Mouse (Mus musculus) forebrain, embryonic 15.5 days (tissue): ENCODE results near the gene Nts. TPM values are rescaled to one million over a fixed set of nuclear protein-coding genes. Genes with fewer than 3 reads are reported as not detected.

Source experiments
- ATAC-seq: fragments of 200-750 bp; cut with Nextera tagmentation; replicated peaks from 2 replicates; pipeline ENCODE4 v1.8.0; 2017; ENCODE audit warnings: mild to moderate bottlenecking, moderate TSS enrichment, moderate library complexity
- H3K27ac ChIP-seq: fragments of 300-500 bp; sonication (generic); replicated peaks from 2 replicates; pipeline ENCODE4 v1.5.1; 2015; ENCODE audit warnings: mild to moderate bottlenecking, inconsistent platforms
- H3K27me3 ChIP-seq: fragments of 300-500 bp; sonication (generic); 2 replicates; pipeline ENCODE4 v1.6.1; 2015; ENCODE audit warnings: inconsistent platforms
- H3K36me3 ChIP-seq: fragments of 300-500 bp; sonication (generic); 2 replicates; pipeline ENCODE4 v1.6.1; 2015; ENCODE audit warnings: mild to moderate bottlenecking, inconsistent platforms
- H3K4me1 ChIP-seq: fragments of 300-500 bp; sonication (generic); 2 replicates; pipeline ENCODE4 v1.6.1; 2015; ENCODE audit warnings: inconsistent platforms
- H3K4me2 ChIP-seq: fragments of 300-500 bp; sonication (generic); replicated peaks from 2 replicates; pipeline ENCODE4 v1.6.1; 2015; ENCODE audit warnings: mild to moderate bottlenecking, inconsistent platforms
- H3K4me3 ChIP-seq: fragments of 300-500 bp; sonication (generic); 2 replicates; pipeline ENCODE4 v1.5.1; 2015; ENCODE audit warnings: mild to moderate bottlenecking, inconsistent platforms
- H3K9ac ChIP-seq: fragments of 300-500 bp; sonication (generic); replicated peaks from 2 replicates; pipeline ENCODE4 v1.6.1; 2015; ENCODE audit warnings: mild to moderate bottlenecking, inconsistent platforms
- H3K9me3 ChIP-seq: fragments of 300-500 bp; sonication (generic); 2 replicates; pipeline ENCODE4 v1.6.1; 2016; ENCODE audit warnings: inconsistent platforms
- WGBS: fragments of 180-500 bp; shearing (Covaris S2); methylation state at CpG from one replicate; pipeline ENCODE4 v1.1.7; 2015; ENCODE audit warnings: mixed read lengths; 5-methylcytosine and 5-hydroxymethylcytosine counted together
- polyA plus RNA-seq: library from polyadenylated mRNA; unstranded; fragments of >200 nt; fragmentation: Nextera tagmentation; extraction: Ambion mirVana; gene quantifications from 2 replicates; pipeline ENCODE4 v1.2.1, GENCODE M21; 2015

Nts gene
- 22.6 and 27.1 TPM in 2 replicates for polyA plus RNA-seq

GRCm38 (mm10) chr10:102490386-102490785 lies at the start of gene Nts:
TSS of gene Nts (minus strand) at chr10:102490486.
- no peaks in the 10 kb centered on the region for H3K27me3 ChIP-seq
- no peaks in the 10 kb centered on the region for H3K4me1 ChIP-seq
- no peak within 1 kb of the TSS for H3K27ac ChIP-seq
- no peaks in the 10 kb centered on the region for H3K9me3 ChIP-seq
- WGBS, result 30% methylated on average over 3 of the region's 3 CpGs
- H3K4me2 ChIP-seq, result no peak within 1 kb of the TSS
- no peak within 1 kb of the TSS for H3K4me3 ChIP-seq
- no peak within 1 kb of the TSS for H3K9ac ChIP-seq
- no peaks in the 10 kb centered on the region for H3K36me3 ChIP-seq
- no peak for ATAC-seq

DNA sequence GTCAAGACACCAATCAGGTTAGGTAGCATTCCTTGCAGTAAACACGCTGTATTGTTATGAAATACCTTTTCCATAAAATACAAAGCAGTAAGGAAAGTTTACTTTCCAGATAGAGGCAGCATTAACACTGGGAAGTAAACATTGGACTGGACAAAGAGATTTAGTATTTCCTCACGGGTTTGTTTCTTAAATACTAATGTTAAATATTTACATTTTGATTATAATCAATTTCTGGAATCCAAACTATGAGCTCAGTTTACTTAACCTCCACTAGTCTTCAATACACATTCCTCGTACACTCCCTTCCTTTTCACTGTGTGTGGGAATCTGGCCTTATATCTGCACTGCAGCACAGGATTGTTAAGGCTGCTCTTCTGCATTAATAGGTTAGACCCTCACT lies 37.6 kb upstream of the Nts start:
- Histone ChIP-seq H3K27ac (no peak overlapping the region), H3K4me3 (no peak overlapping the region), H3K4me2 (no peak overlapping the region), H3K9me3 (no peaks in the 10 kb centered on the region), H3K36me3 (no peaks in the 10 kb centered on the region), H3K9ac (no peak overlapping the region), H3K27me3 (no peaks in the 10 kb centered on the region), H3K4me1 (no peaks in the 10 kb centered on the region)
- WGBS, result 85% methylated on average over 3 of the region's 3 CpGs
- ATAC-seq, result no peak

- H3K36me3 ChIP-seq, result no peaks in the 10 kb centered on the region
- no peaks in the 10 kb centered on the region for H3K9me3 ChIP-seq
- H3K4me3 ChIP-seq, result no peak overlapping the region
- no peaks in the 10 kb centered on the region for H3K27me3 ChIP-seq
- H3K4me1 ChIP-seq, result peaks cover 7% of the 10 kb centered on the region; the same call in 1 of the 2 replicates
- no peak overlapping the region for H3K9ac ChIP-seq
- H3K4me2 ChIP-seq, result no peak overlapping the region
- no peak for ATAC-seq
- 26% methylated on average over 1 of the region's 1 CpGs for WGBS
- no peak overlapping the region for H3K27ac ChIP-seq
Observed at GRCm38 (mm10) chr10:102514159-102514558, 23.9 kb upstream of the Nts start.

GRCm38 (mm10) chr10:102511807-102512461 lies 21.6 kb upstream of the Nts start, which contains the start of gene Rassf9:
TSS of gene Rassf9 (plus strand) at chr10:102512222.
- no peak within 1 kb of the TSS for H3K27ac ChIP-seq
- no peak within 1 kb of the TSS for H3K4me2 ChIP-seq
- H3K4me3 ChIP-seq, result no peak within 1 kb of the TSS

DNA sequence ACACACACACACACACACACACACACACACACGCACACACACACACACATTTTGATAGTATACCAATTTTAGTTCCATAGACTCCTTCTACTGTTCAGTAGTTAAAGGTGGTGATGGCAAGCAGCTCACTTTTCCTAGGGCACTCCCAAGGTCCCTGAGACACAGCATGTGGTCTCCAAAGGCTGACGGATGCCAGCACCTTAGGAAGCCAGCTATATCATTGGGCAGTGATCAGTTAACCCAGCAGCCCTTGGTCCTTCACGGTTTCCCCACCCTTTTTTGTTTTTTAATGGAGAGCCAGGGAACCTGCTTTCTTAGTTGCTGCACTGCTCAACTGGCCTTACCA lies 21.1 kb upstream of the Nts start:
- H3K4me3 ChIP-seq, result no peak overlapping the region
- H3K27me3 ChIP-seq, result no peaks in the 10 kb centered on the region
- WGBS, result 32% methylated on average over 3 of the region's 3 CpGs
- no peak overlapping the region for H3K27ac ChIP-seq
- H3K9me3 ChIP-seq, result no peaks in the 10 kb centered on the region
- H3K4me1 ChIP-seq, result peaks cover 7% of the 10 kb centered on the region; the same call in 1 of the 2 replicates
- no peak; the same call in 1 of the 2 replicates for ATAC-seq
- H3K36me3 ChIP-seq, result no peaks in the 10 kb centered on the region
- H3K9ac ChIP-seq, result no peak overlapping the region
- H3K4me2 ChIP-seq, result no peak overlapping the region

More at GRCm38 (mm10) chr10:102511807-102512461, 21.6 kb upstream of the Nts start, which contains the start of gene Rassf9:
- Histone ChIP-seq H3K9me3 (no peaks in the 10 kb centered on the region), H3K9ac (no peak within 1 kb of the TSS), H3K27me3 (no peaks in the 10 kb centered on the region), H3K4me1 (peaks cover 7% of the 10 kb centered on the region; the same call in 1 of the 2 replicates), H3K36me3 (no peaks in the 10 kb centered on the region)
- WGBS, result 9% methylated on average over 5 of the region's 5 CpGs
- ATAC-seq, result peak; percentile 85

GRCm38 (mm10) chr10:102507386-102507785 lies 17.1 kb upstream of the Nts start:
- Histone ChIP-seq H3K27me3 (no peaks in the 10 kb centered on the region), H3K36me3 (no peaks in the 10 kb centered on the region), H3K4me2 (no peak overlapping the region), H3K27ac (no peak overlapping the region), H3K9me3 (no peaks in the 10 kb centered on the region), H3K4me1 (peaks cover 7% of the 10 kb centered on the region; the same call in 1 of the 2 replicates), H3K9ac (no peak overlapping the region), H3K4me3 (no peak overlapping the region)
- WGBS, result 65% methylated on average over 4 of the region's 4 CpGs
- ATAC-seq, result no peak

DNA sequence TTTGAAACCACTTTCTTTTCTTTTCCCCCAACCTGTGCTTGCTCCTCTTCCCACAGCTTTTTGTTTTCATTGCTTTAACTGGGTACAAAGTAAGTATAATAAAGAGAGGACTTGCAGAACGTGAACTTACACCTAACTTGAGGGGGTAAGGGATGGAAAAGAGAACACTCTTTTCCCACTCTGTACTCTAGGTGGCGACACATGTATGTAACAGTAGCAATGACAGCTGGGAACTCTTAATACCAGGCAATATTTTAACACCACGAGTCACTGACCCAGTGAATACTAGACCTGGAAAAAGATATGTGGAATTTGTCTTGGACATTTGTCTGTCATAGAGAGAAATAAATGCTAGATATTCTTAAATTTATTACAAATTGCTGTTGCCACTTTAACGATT lies 8.5 kb upstream of the Nts start:
- Histone ChIP-seq H3K9ac (no peak overlapping the region), H3K4me2 (no peak overlapping the region), H3K27ac (no peak overlapping the region), H3K36me3 (no peaks in the 10 kb centered on the region), H3K4me3 (no peak overlapping the region), H3K9me3 (no peaks in the 10 kb centered on the region), H3K27me3 (no peaks in the 10 kb centered on the region), H3K4me1 (no peaks in the 10 kb centered on the region)
- 0 out of 2 replicates have a peak, but pooled peaks have one; percentile 38 for ATAC-seq
- WGBS, result 31% methylated on average over 4 of the region's 4 CpGs

DNA sequence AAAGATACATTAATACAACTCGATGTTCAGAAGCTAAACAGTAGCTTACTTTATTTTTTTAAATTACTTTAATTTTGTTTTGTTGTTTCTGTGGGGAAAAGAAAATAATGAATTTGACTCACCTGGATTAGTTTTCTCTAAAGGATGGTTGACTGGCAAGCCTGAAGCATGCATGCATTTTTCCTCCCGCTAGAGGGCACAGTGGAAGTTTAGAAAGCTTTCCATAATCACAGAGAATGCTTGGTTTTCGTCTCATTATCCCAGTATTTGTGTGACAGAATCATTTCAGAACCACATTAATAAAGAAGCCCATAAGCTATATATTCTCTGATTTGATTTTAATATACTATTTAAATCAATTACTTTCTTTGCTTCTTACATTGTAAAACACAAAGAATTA lies 1.5 kb upstream of the Nts start:
- ATAC-seq, result no peak
- H3K27me3 ChIP-seq, result no peaks in the 10 kb centered on the region
- 11% methylated on average over 3 of the region's 3 CpGs for WGBS

GRCm38 (mm10) chr10:102469412-102469811 lies 20.9 kb downstream of the Nts start:
- H3K9ac ChIP-seq, result no peak overlapping the region
- no peak overlapping the region for H3K4me3 ChIP-seq
- no peak for ATAC-seq
- no peaks in the 10 kb centered on the region for H3K4me1 ChIP-seq
- H3K27me3 ChIP-seq, result no peaks in the 10 kb centered on the region
- no peaks in the 10 kb centered on the region for H3K36me3 ChIP-seq
- H3K9me3 ChIP-seq, result no peaks in the 10 kb centered on the region
- H3K4me2 ChIP-seq, result no peak overlapping the region
- H3K27ac ChIP-seq, result no peak overlapping the region
- WGBS, result 91% methylated on average over 2 of the region's 2 CpGs

More for the DNA sequence above, 1.5 kb upstream of the Nts start:
- Histone ChIP-seq H3K9me3 (no peaks in the 10 kb centered on the region), H3K4me1 (no peaks in the 10 kb centered on the region), H3K4me2 (no peak overlapping the region), H3K27ac (no peak overlapping the region), H3K9ac (no peak overlapping the region), H3K36me3 (no peaks in the 10 kb centered on the region), H3K4me3 (no peak overlapping the region)

GRCm38 (mm10) chr10:102451756-102452155 lies 38.5 kb downstream of the Nts start:
- no peaks in the 10 kb centered on the region for H3K4me1 ChIP-seq
- no peak overlapping the region for H3K4me3 ChIP-seq
- no peaks in the 10 kb centered on the region for H3K36me3 ChIP-seq
- H3K27me3 ChIP-seq, result no peaks in the 10 kb centered on the region
- H3K4me2 ChIP-seq, result no peak overlapping the region
- H3K9ac ChIP-seq, result no peak overlapping the region
- no peaks in the 10 kb centered on the region for H3K9me3 ChIP-seq
- no peak overlapping the region for H3K27ac ChIP-seq
- ATAC-seq, result peak; percentile 26; the same call in 1 of the 2 replicates
- WGBS, result 8% methylated on average over 7 of the region's 7 CpGs

GRCm38 (mm10) chr10:102449449-102449848 lies 40.8 kb downstream of the Nts start:
- no peak for ATAC-seq
- Histone ChIP-seq H3K9me3 (no peaks in the 10 kb centered on the region), H3K27me3 (no peaks in the 10 kb centered on the region), H3K4me2 (no peak overlapping the region), H3K27ac (no peak overlapping the region), H3K9ac (no peak overlapping the region), H3K36me3 (no peaks in the 10 kb centered on the region), H3K4me3 (no peak overlapping the region), H3K4me1 (no peaks in the 10 kb centered on the region)
- 5% methylated on average over 7 of the region's 7 CpGs for WGBS

DNA sequence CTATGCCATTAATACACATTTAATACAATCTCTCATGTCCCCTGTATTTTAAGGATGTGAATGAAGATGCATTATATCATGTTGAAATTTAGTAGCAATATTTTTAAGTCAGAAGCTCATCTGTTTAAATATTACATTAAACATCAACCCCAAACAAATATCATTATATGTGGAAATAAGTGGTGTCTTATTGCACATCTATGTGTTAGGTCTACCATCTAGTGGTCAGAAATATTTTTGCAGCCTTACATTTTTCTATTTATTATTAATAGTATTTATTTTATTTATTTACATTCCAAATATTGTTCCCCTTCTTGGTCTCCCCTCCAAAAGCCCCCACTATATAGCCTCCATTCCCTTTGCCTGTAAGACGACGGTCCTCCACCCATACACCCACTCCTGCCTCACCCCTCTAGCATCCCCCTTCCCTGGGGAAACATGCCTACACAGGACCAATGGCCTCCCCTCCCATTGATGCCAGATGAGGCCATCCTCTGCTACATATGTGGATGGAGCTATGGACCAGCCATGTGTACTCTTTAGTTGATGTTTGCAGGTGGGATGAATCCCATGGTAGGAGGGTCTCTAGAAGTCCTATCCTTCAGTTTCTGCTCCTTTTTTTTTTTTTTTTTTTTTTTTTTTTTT lies 45.3 kb downstream of the Nts start:
- ATAC-seq, result peak; percentile 78
- Histone ChIP-seq H3K9me3 (no peaks in the 10 kb centered on the region), H3K27ac (no peak overlapping the region), H3K36me3 (no peaks in the 10 kb centered on the region), H3K27me3 (no peaks in the 10 kb centered on the region), H3K4me3 (no peak overlapping the region), H3K4me2 (no peak overlapping the region), H3K9ac (no peak overlapping the region), H3K4me1 (no peaks in the 10 kb centered on the region)
- 22% methylated on average over 2 of the region's 2 CpGs for WGBS
